Mouse (Mus musculus): Measurements from ENCODE around the gene Cs. TPM values are rescaled to one million over a fixed set of nuclear protein-coding genes. Genes with fewer than 3 reads are reported as not detected.

The Cs gene
- polyA plus RNA-seq, 1 experiment from 2014 or later: 239 TPM

GRCm38 (mm10) chr10:128401638-128402037 is 64.1 kb downstream of the Cs start:
- H3K9me3 ChIP-seq: no peaks in the 10 kb centered on the region
- no peaks in the 10 kb centered on the region for H3K27me3 ChIP-seq
- H3K4me3 ChIP-seq: no peak overlapping the region
- H3K9ac ChIP-seq: no peak overlapping the region
- 75% methylated on average over 9 of the region's 9 CpGs for WGBS
- peaks cover 37% of the 10 kb centered on the region for H3K36me3 ChIP-seq
- no peak for ATAC-seq (ENCODE audit: low read depth)
- H3K27ac ChIP-seq (replicated peaks): no peak overlapping the region
- peaks cover 8% of the 10 kb centered on the region; the same call in 1 of the 2 replicates for H3K4me1 ChIP-seq (replicated peaks)
- H3K4me2 ChIP-seq: no peak overlapping the region

- H3K27ac ChIP-seq (replicated peaks): no peak overlapping the region
- H3K4me3 ChIP-seq: no peak overlapping the region
- H3K9me3 ChIP-seq: no peaks in the 10 kb centered on the region
- peaks cover 12% of the 10 kb centered on the region for H3K4me1 ChIP-seq (replicated peaks)
- no peaks in the 10 kb centered on the region for H3K27me3 ChIP-seq
- H3K36me3 ChIP-seq: peaks cover 41% of the 10 kb centered on the region
- WGBS: 88% methylated on average over 7 of the region's 7 CpGs
- no peak for ATAC-seq (ENCODE audit: low read depth)
- no peak overlapping the region for H3K4me2 ChIP-seq
- H3K9ac ChIP-seq: no peak overlapping the region
These were observed 66.4 kb downstream of the Cs start for GRCm38 (mm10) chr10:128403931-128404330.

DNA sequence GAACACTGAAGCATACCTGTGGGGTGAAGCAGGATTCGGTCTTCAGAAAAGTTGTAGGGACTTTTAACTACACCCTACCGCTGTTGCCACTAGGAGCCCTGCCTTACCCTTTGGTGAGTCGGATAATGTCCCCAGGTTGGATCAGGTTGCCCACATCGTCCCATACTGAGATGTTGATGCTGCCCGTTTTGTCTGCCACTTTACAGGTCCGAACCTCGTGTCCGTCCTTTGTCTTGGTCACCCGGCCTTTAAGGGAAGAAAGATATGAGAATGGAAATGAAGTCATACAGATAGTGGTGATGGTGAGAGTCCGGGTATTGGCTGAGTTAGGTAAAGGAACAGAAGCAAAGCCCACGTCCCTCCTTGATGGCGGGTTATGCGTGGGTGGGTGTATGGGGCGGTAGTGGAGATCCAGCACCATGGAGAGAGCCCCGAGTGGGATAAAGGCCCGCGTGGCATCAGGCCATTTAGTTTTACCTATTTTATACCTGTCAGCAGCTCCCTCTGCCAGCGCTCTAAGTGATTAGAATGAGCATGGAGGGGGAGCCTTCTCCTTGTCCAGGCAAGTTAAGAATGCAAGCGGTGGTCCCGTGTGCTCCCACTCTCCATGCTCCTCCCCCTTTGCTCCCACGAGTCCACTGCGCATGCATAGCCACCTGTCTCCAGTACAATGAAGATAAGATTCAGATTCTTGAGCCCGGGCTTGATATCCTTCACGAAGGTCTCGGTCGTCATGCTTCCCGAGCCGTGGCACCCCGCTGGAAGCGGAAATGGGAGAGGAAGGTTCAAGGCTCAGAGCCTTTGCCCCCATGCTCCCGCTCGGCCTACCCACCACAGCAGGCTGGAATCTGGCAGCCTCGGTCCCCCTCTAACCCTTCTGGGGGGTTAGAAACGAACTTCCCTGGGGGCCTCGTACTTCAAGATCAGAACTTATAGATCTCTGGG is 71.3 kb downstream of the Cs start:
- Histone ChIP-seq H3K27me3 (no peaks in the 10 kb centered on the region), H3K27ac (replicated peaks) (peak overlapping the region; percentile 90), H3K4me1 (replicated peaks) (peaks cover 44% of the 10 kb centered on the region), H3K4me3 (peak overlapping the region; percentile 92), H3K36me3 (peaks cover 30% of the 10 kb centered on the region), H3K9ac (peak overlapping the region; percentile 86), H3K4me2 (peak overlapping the region; percentile 83), H3K9me3 (no peaks in the 10 kb centered on the region)
- peak; percentile 49 for ATAC-seq (ENCODE audit: low read depth)
- 18% methylated on average over 35 of the region's 35 CpGs for WGBS

DNA sequence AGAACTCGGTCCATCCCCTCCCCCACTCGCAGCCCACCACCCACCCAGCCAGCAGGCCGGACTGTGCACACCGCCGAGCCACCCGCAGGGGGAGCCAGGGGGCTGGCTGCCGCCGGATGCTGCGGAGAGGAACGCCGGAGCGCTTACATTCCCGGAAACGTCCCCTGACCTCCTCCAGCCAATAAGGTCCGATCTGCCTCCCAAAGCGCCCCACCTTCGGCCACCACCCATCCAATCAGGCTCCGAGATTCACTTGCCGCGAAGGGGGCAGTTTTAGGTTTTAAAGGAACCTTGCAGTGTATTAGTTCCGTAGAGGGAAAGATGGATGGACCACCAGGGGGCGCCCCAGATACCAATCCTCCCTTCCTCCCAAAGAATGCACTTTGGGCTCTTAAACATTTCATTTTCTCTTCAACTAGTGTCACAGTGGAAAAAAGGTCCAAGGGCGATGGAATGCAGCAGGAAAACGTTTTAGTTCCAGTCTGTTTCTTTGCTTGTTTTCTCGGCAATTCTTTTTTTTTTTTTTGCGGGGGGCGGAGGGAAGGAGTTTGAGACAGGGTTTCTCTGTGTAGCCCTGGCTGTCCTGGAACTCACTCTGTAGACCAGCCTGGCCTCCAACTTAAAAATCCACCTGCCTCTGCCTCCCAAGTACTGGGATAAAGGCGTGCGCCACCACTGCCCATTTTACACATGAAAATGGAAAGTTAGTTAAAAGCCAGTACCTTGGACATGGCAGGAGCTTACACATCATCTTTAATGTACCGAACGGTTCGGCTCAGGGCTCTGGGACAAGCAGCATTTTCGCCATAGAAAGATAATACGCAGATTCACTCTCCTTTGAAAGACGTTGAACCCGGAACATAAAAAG is 72.4 kb downstream of the Cs start:
- peaks cover 33% of the 10 kb centered on the region for H3K36me3 ChIP-seq
- peak overlapping the region; percentile 93 for H3K9ac ChIP-seq
- H3K4me3 ChIP-seq: peak overlapping the region; percentile 92
- no peaks in the 10 kb centered on the region for H3K27me3 ChIP-seq
- WGBS: 5% methylated on average over 36 of the region's 36 CpGs
- peak; percentile 90 for ATAC-seq (ENCODE audit: low read depth)
- H3K9me3 ChIP-seq: no peaks in the 10 kb centered on the region
- H3K4me1 ChIP-seq (replicated peaks): peaks cover 54% of the 10 kb centered on the region
- H3K4me2 ChIP-seq: peak overlapping the region; percentile 90
- peak overlapping the region; percentile 97 for H3K27ac ChIP-seq (replicated peaks)

DNA sequence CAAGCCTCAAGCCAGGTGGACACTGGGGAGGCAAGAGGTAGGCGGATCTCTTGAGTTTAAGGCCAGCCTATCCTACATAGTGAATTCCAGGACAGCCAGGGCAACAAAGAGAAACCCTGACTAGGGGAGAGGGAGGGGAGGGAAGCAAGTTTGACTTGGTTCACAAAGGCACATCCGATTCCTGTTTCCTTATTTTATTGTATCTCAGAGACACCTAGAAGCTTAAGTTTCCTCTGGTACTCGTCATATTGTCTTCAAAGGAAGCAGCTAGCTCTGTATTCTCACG is 73.0 kb downstream of the Cs start:
- Histone ChIP-seq H3K9me3 (no peaks in the 10 kb centered on the region), H3K4me3 (peak overlapping the region; percentile 92), H3K27me3 (no peaks in the 10 kb centered on the region), H3K27ac (replicated peaks) (peak overlapping the region; percentile 97), H3K9ac (peak overlapping the region; percentile 93), H3K4me2 (peak overlapping the region; percentile 90), H3K4me1 (replicated peaks) (peaks cover 57% of the 10 kb centered on the region), H3K36me3 (peaks cover 38% of the 10 kb centered on the region)
- 22% methylated on average over 4 of the region's 4 CpGs for WGBS
- ATAC-seq (ENCODE audit: low read depth): no peak

GRCm38 (mm10) chr10:128411211-128412054 is 73.9 kb downstream of the Cs start, which contains the start of the genes Nabp2 and Rnf41:
Gene Nabp2 (minus strand): TSS chr10:128411492.
Gene Rnf41 (plus strand): TSS chr10:128411657.
- H3K4me1 ChIP-seq (replicated peaks): peaks cover 57% of the 10 kb centered on the region
- peak within 1 kb of the TSS; percentile 92 for H3K4me3 ChIP-seq
- peaks cover 40% of the 10 kb centered on the region for H3K36me3 ChIP-seq
- H3K9me3 ChIP-seq: no peaks in the 10 kb centered on the region
- no peaks in the 10 kb centered on the region for H3K27me3 ChIP-seq
- H3K27ac ChIP-seq (replicated peaks): peak within 1 kb of the TSS; percentile 97
- peak within 1 kb of the TSS; percentile 90 for H3K4me2 ChIP-seq
- peak; percentile 86 for ATAC-seq (ENCODE audit: low read depth)
- peak within 1 kb of the TSS; percentile 93 for H3K9ac ChIP-seq
- under 1% methylated on average over 50 of the region's 50 CpGs for WGBS

GRCm38 (mm10) chr10:128412055-128412381 is 74.5 kb downstream of the Cs start:
- H3K4me3 ChIP-seq: peak overlapping the region; percentile 92
- ATAC-seq (ENCODE audit: low read depth): no peak
- H3K27ac ChIP-seq (replicated peaks): peak overlapping the region; percentile 97
- peak overlapping the region; percentile 90 for H3K4me2 ChIP-seq
- peak overlapping the region; percentile 93 for H3K9ac ChIP-seq
- WGBS: under 1% methylated on average over 14 of the region's 14 CpGs
- peaks cover 57% of the 10 kb centered on the region for H3K4me1 ChIP-seq (replicated peaks)
- no peaks in the 10 kb centered on the region for H3K9me3 ChIP-seq
- H3K27me3 ChIP-seq: no peaks in the 10 kb centered on the region
- peaks cover 42% of the 10 kb centered on the region for H3K36me3 ChIP-seq

Small RNAs within 50 kb of the gene (microRNA-seq; reads per million reads assigned to microRNA genes)
- gene Gm25361: not detected
- not detected for gene Gm26308
- gene Mir6914: not detected
- 1.2 reads per million for gene Mir6915

Other genes starting within 250 kb of the Cs start
- gene Baz2a, start 246.2 kb upstream of the Cs start, polyA plus RNA-seq (2015; fragmentation: Nextera tagmentation; extraction: Ambion mirVana): 10.9 and 12.2 TPM in 2 replicates
- 12.4 and 12.7 TPM in 2 replicates for gene Rbms2, start 157.4 kb upstream of the Cs start, polyA plus RNA-seq (2015; fragmentation: Nextera tagmentation; extraction: Ambion mirVana)
- gene Gls2, start 143.3 kb upstream of the Cs start, polyA plus RNA-seq (2015; fragmentation: Nextera tagmentation; extraction: Ambion mirVana): 1.1 and 1.7 TPM in 2 replicates
- 21.3 and 21.5 TPM in 2 replicates for gene Spryd4, start 125.9 kb upstream of the Cs start, polyA plus RNA-seq (2015; fragmentation: Nextera tagmentation; extraction: Ambion mirVana)
- not detected in 2 replicates for gene Mip, start 111.9 kb upstream of the Cs start, polyA plus RNA-seq (2015; fragmentation: Nextera tagmentation; extraction: Ambion mirVana)
- gene Timeless, start 105.7 kb upstream of the Cs start, polyA plus RNA-seq (2015; fragmentation: Nextera tagmentation; extraction: Ambion mirVana): 24.0 and 31.2 TPM in 2 replicates
- gene Apon, start 83.6 kb upstream of the Cs start, polyA plus RNA-seq (2015; fragmentation: Nextera tagmentation; extraction: Ambion mirVana): 0.17 and 0.32 TPM in 2 replicates
- not detected in 2 replicates for gene Apof, start 69.1 kb upstream of the Cs start, polyA plus RNA-seq (2015; fragmentation: Nextera tagmentation; extraction: Ambion mirVana)
- 22.6 and 23.7 TPM in 2 replicates for gene Stat2, start 67.2 kb upstream of the Cs start, polyA plus RNA-seq (2015; fragmentation: Nextera tagmentation; extraction: Ambion mirVana)
- gene Il23a, start 39.0 kb upstream of the Cs start, polyA plus RNA-seq (2015; fragmentation: Nextera tagmentation; extraction: Ambion mirVana): 0.25 and 0.38 TPM in 2 replicates
- 22.2 and 24.3 TPM in 2 replicates for gene Pan2, start 34.4 kb upstream of the Cs start, polyA plus RNA-seq (2015; fragmentation: Nextera tagmentation; extraction: Ambion mirVana)
- 221 and 241 TPM in 2 replicates for gene Cnpy2, start 15.3 kb upstream of the Cs start, polyA plus RNA-seq (2015; fragmentation: Nextera tagmentation; extraction: Ambion mirVana)
- gene Coq10a, start 31.3 kb downstream of the Cs start, polyA plus RNA-seq (2015; fragmentation: Nextera tagmentation; extraction: Ambion mirVana): 34.9 and 41.0 TPM in 2 replicates
- gene Ankrd52, start 39.4 kb downstream of the Cs start, polyA plus RNA-seq (2015; fragmentation: Nextera tagmentation; extraction: Ambion mirVana): 9.5 and 12.1 TPM in 2 replicates
- gene Slc39a5, start 63.5 kb downstream of the Cs start, polyA plus RNA-seq (2015; fragmentation: Nextera tagmentation; extraction: Ambion mirVana): not detected in 2 replicates
- 124 and 129 TPM in 2 replicates for gene Nabp2, start 73.8 kb downstream of the Cs start, polyA plus RNA-seq (2015; fragmentation: Nextera tagmentation; extraction: Ambion mirVana)
- gene Rnf41, start 73.9 kb downstream of the Cs start, polyA plus RNA-seq (2015; fragmentation: Nextera tagmentation; extraction: Ambion mirVana): 73.4 and 74.3 TPM in 2 replicates
- 176 and 184 TPM in 2 replicates for gene Smarcc2, start 121.5 kb downstream of the Cs start, polyA plus RNA-seq (2015; fragmentation: Nextera tagmentation; extraction: Ambion mirVana)
- gene Myl6, start 156.4 kb downstream of the Cs start, polyA plus RNA-seq (2015; fragmentation: Nextera tagmentation; extraction: Ambion mirVana): 1,017 and 1,105 TPM in 2 replicates
- 4.1 and 5.0 TPM in 2 replicates for gene Myl6b, start 161.0 kb downstream of the Cs start, polyA plus RNA-seq (2015; fragmentation: Nextera tagmentation; extraction: Ambion mirVana)
- 31.5 and 35.1 TPM in 2 replicates for gene Esyt1, start 188.1 kb downstream of the Cs start, polyA plus RNA-seq (2015; fragmentation: Nextera tagmentation; extraction: Ambion mirVana)
- 19.4 and 19.9 TPM in 2 replicates for gene Zc3h10, start 210.0 kb downstream of the Cs start, polyA plus RNA-seq (2015; fragmentation: Nextera tagmentation; extraction: Ambion mirVana)
- 2,522 and 2,730 TPM in 2 replicates for gene Rpl41, start 211.6 kb downstream of the Cs start, polyA plus RNA-seq (2015; fragmentation: Nextera tagmentation; extraction: Ambion mirVana)
- 124 and 136 TPM in 2 replicates for gene Pa2g4, start 228.3 kb downstream of the Cs start, polyA plus RNA-seq (2015; fragmentation: Nextera tagmentation; extraction: Ambion mirVana)

Measured in neural tube, embryonic 13.5 days (tissue).